Comparison of ENCODE assay signal across 14 mouse cellular contexts in genomic region chr2:173258459-173259091, GRCm38 (mm10). TPM values are rescaled to one million over a fixed set of nuclear protein-coding genes. Genes with fewer than 3 reads are reported as not detected.
DNase-seq lines count a peak whose midpoint lies in the region; ATAC-seq and TF ChIP-seq lines count a peak whose summit lies in the region.
"Had no signal": no experiment of that assay in that cellular context is flagged by ENCODE, and none has a peak within 500 bp of the region (broad histone marks: within the 10 kb centered on the region; RNA-seq: fewer than 3 reads in every experiment).

No protein-coding gene starts in this region.

- intact Hi-C loops in left cerebral cortex, postnatal 14 days (cut with DNase I), result no loop called here

- no peak overlapping the region for H3K9ac ChIP-seq in hindbrain, postnatal 0 days (replicated peaks; ENCODE audit: low read length)
- H3K9ac ChIP-seq in hindbrain, embryonic 15.5 days, result no peak overlapping the region
- H3K9ac ChIP-seq: kidney, embryonic 15.5 days had no signal

- H3K27ac ChIP-seq in hindbrain, embryonic 10.5 days, result peak overlapping the region; percentile 10; the same call in 1 of the 2 replicates
- H3K27ac ChIP-seq in hindbrain, postnatal 0 days, result no peak overlapping the region
- peak overlapping the region; percentile 97 for H3K27ac ChIP-seq in brown adipose tissue, adult 24 weeks (replicated peaks; ENCODE audit: low read depth, low read length)
- H3K27ac ChIP-seq in hindbrain, embryonic 15.5 days (replicated peaks), result peak overlapping the region; percentile 51; the same call in 1 of the 2 replicates
- H3K27ac ChIP-seq: kidney, embryonic 15.5 days had no signal

- H3K36me3 ChIP-seq in hindbrain, embryonic 10.5 days, result no peaks in the 10 kb centered on the region
- no peaks in the 10 kb centered on the region for H3K36me3 ChIP-seq in hindbrain, postnatal 0 days (ENCODE audit: insufficient read depth, low read length)
- H3K36me3 ChIP-seq in hindbrain, embryonic 15.5 days, result no peaks in the 10 kb centered on the region
- H3K36me3 ChIP-seq: kidney, embryonic 15.5 days had no signal

- H3K9me3 ChIP-seq in hindbrain, embryonic 10.5 days, result no peaks in the 10 kb centered on the region
- H3K9me3 ChIP-seq in hindbrain, postnatal 0 days (ENCODE audit: low read length), result no peaks in the 10 kb centered on the region
- no peaks in the 10 kb centered on the region for H3K9me3 ChIP-seq in hindbrain, embryonic 15.5 days
- H3K9me3 ChIP-seq: kidney, embryonic 15.5 days had no signal

- peaks cover 27% of the 10 kb centered on the region; the same call in 1 of the 2 replicates for H3K27me3 ChIP-seq in hindbrain, embryonic 10.5 days (ENCODE audit: insufficient read depth, poor library complexity, severe bottlenecking)
- H3K27me3 ChIP-seq in hindbrain, postnatal 0 days (ENCODE audit: insufficient read depth, low read length), result no peaks in the 10 kb centered on the region
- H3K27me3 ChIP-seq in hindbrain, embryonic 15.5 days, result no peaks in the 10 kb centered on the region
- H3K27me3 ChIP-seq: kidney, embryonic 15.5 days had no signal

- peak; percentile 35 for DNase-seq in hindbrain, embryonic 10.5 days (ENCODE audit: low spot score)
- no peak for DNase-seq in hindbrain, postnatal 0 days (ENCODE audit: low spot score)
- peak; percentile 43 for DNase-seq in 3T3-L1 (ENCODE audit: low read depth, low spot score)
- DNase-seq in layer of hippocampus, adult 9-10 months (ENCODE audit: low spot score), result no peak
- no peak for DNase-seq in left cerebral cortex, postnatal 14 days (ENCODE audit: low spot score in 2 of 2)
- DNase-seq in layer of hippocampus, adult 18-20 months (ENCODE audit: low spot score in 2 of 2), result no peak
- DNase-seq: embryo, embryonic 11 days; thymus, postnatal 36 days had no signal

- no peak; the same call in 1 of the 2 replicates for TF ChIP-seq CTCF in hindbrain, postnatal 0 days (IDR thresholded peaks at IDR 0.05; ENCODE audit: low read depth)

- H3K4me3 ChIP-seq in hindbrain, embryonic 10.5 days, result no peak overlapping the region
- H3K4me3 ChIP-seq in hindbrain, postnatal 0 days (ENCODE audit: low read length), result no peak overlapping the region
- H3K4me3 ChIP-seq in brown adipose tissue, adult 24 weeks (ENCODE audit: insufficient read depth, low read depth, low read length), result no peak overlapping the region
- no peak overlapping the region for H3K4me3 ChIP-seq in hindbrain, embryonic 15.5 days
- H3K4me3 ChIP-seq: kidney, embryonic 15.5 days had no signal

- H3K4me2 ChIP-seq in hindbrain, postnatal 0 days (ENCODE audit: low read depth, low read length), result no peak overlapping the region
- H3K4me2 ChIP-seq in hindbrain, embryonic 15.5 days, result no peak overlapping the region
- H3K4me2 ChIP-seq: kidney, embryonic 15.5 days had no signal

- WGBS in hindbrain, embryonic 10.5 days, result 23% methylated on average over 9 of the region's 9 CpGs
- 26% methylated on average over 9 of the region's 9 CpGs for WGBS in hindbrain, postnatal 0 days
- 22% methylated on average over 9 of the region's 9 CpGs for WGBS in hindbrain, embryonic 15.5 days

- H3K4me1 ChIP-seq in hindbrain, embryonic 10.5 days (replicated peaks), result peaks cover 97% of the 10 kb centered on the region
- peaks cover 36% of the 10 kb centered on the region for H3K4me1 ChIP-seq in hindbrain, postnatal 0 days (ENCODE audit: insufficient read depth, low read length)
- peaks cover 35% of the 10 kb centered on the region for H3K4me1 ChIP-seq in brown adipose tissue, adult 24 weeks (ENCODE audit: control insufficient read depth, insufficient read depth, insufficient read length, low read length)
- H3K4me1 ChIP-seq in hindbrain, embryonic 15.5 days (replicated peaks), result peaks cover 88% of the 10 kb centered on the region

- no peak for ATAC-seq in hindbrain, postnatal 0 days
- ATAC-seq in hindbrain, embryonic 15.5 days (ENCODE audit: low FRiP score, low read depth), result no peak
- ATAC-seq: activated CD4-positive, CD25-positive, alpha-beta regulatory T cell, adult 4 months had no signal

RNA-seq across cellular contexts. Expression of gene Pmepa1, which starts 17.8 kb away (rescaled TPM):
- 1.3 and 2.9 TPM in 2 replicates for polyA plus RNA-seq in hindbrain, embryonic 10.5 days (2016; fragmentation: Nextera tagmentation; extraction: Ambion mirVana)
- total RNA-seq in hindbrain, postnatal 0 days (2014; rRNA removed), result 7.7 and 16.0 TPM in 2 replicates
- 2.6 and 3.0 TPM in 2 replicates for polyA plus RNA-seq in hindbrain, postnatal 0 days (2015; fragmentation: Nextera tagmentation; extraction: Ambion mirVana)
- polyA plus RNA-seq in brown adipose tissue, adult 24 weeks (2012; ENCODE audit: insufficient read depth, insufficient read length, missing spikeins), result 108 and 141 TPM in 2 replicates
- 4.4 and 5.0 TPM in 2 replicates for polyA plus RNA-seq in hindbrain, embryonic 15.5 days (2015; fragmentation: Nextera tagmentation; extraction: Ambion mirVana)
- 10 to 100 TPM; 43.3 to 56.9 TPM for total RNA-seq in left cerebral cortex, postnatal 14 days (2021)
- total RNA-seq in layer of hippocampus, adult 18-20 months (2021), result 10 to 100 TPM; 22.6 to 23.8 TPM
- total RNA-seq: neutrophil, adult 5-6 weeks had no signal

RNA-seq across cellular contexts. Expression of gene Zbp1, which starts 39.9 kb away (rescaled TPM):
- 0.17 and 0.73 TPM in 2 replicates for polyA plus RNA-seq in hindbrain, embryonic 10.5 days (2016; fragmentation: Nextera tagmentation; extraction: Ambion mirVana)
- total RNA-seq in hindbrain, postnatal 0 days (2014; rRNA removed), result not detected in 2 replicates
- polyA plus RNA-seq in hindbrain, postnatal 0 days (2015; fragmentation: Nextera tagmentation; extraction: Ambion mirVana), result 0.58 and 0.68 TPM in 2 replicates
- polyA plus RNA-seq in brown adipose tissue, adult 24 weeks (2012; ENCODE audit: insufficient read depth, insufficient read length, missing spikeins), result 1.6 TPM in 1 of 2 replicates, not detected in the other
- polyA plus RNA-seq in hindbrain, embryonic 15.5 days (2015; fragmentation: Nextera tagmentation; extraction: Ambion mirVana), result 0.25 and 1.6 TPM in 2 replicates
- total RNA-seq in left cerebral cortex, postnatal 14 days (2021), result not detected
- total RNA-seq in layer of hippocampus, adult 18-20 months (2021), result under 1 TPM in 1 of 2 experiments, not detected in 1; 0.30 TPM
- total RNA-seq: left cerebral cortex, postnatal 36 days had no signal

Comparison
In these comparisons a context has a peak if more than half of its experiments do, and no peak if none do; other contexts are left out.
1. DNase-seq: peak in hindbrain, embryonic 10.5 days (single experiment) and 3T3-L1 (single experiment); none in hindbrain, postnatal 0 days (single experiment), layer of hippocampus, adult 9-10 months (single experiment), left cerebral cortex, postnatal 14 days (0 of 2) and layer of hippocampus, adult 18-20 months (0 of 2).
2. RNA of gene Pmepa1, which starts 17.8 kb away (polyA plus RNA-seq): 108 to 141 TPM in brown adipose tissue, adult 24 weeks; 4.4 to 5.0 TPM in hindbrain, embryonic 15.5 days, 2.6 to 3.0 TPM in hindbrain, postnatal 0 days and 1.3 to 2.9 TPM in hindbrain, embryonic 10.5 days; every median in the first group is over 10 times any median in the second.